Mouse (Mus musculus) embryonic facial prominence, embryonic 11.5 days (tissue): ENCODE measurements around the gene Gm9887. TPM values are rescaled to one million over a fixed set of nuclear protein-coding genes. Genes with fewer than 3 reads are reported as not detected.
A peak's percentile ranks its signal among the peaks of the same experiment; 100 is the strongest.

ENCODE experiments used
- ATAC-seq: fragments of 200-750 bp; cut with Nextera tagmentation; replicated peaks from 2 replicates; pipeline ENCODE4 v1.8.0; 2017; ENCODE audit warnings: low read depth; ENCODE audit not compliant: insufficient number of reproducible peaks, low FRiP score, low TSS enrichment
- DNase-seq: peaks from one replicate; pipeline ENCODE4 v3.0.0-alpha.2; 2015; ENCODE audit warnings: low spot score
- H3K27ac ChIP-seq: fragments of 300-500 bp; sonication (generic); replicated peaks from 2 replicates; pipeline ENCODE4 v1.5.1; 2014; ENCODE audit warnings: mild to moderate bottlenecking, low read depth, low read length, control low read depth
- H3K27me3 ChIP-seq: fragments of 300-500 bp; sonication (generic); 2 replicates; pipeline ENCODE4 v1.6.1; 2014; ENCODE audit warnings: mild to moderate bottlenecking, low read length, moderate library complexity, mixed read lengths; ENCODE audit not compliant: control insufficient read depth, insufficient read depth
- H3K36me3 ChIP-seq: fragments of 300-500 bp; sonication (generic); replicated peaks from 2 replicates; pipeline ENCODE4 v1.6.1; 2014; ENCODE audit warnings: low read depth, mild to moderate bottlenecking, low read length, moderate library complexity, mixed read lengths; ENCODE audit not compliant: control insufficient read depth, insufficient read depth
- H3K4me1 ChIP-seq: fragments of 300-500 bp; sonication (generic); 2 replicates; pipeline ENCODE4 v1.6.1; 2014; ENCODE audit warnings: low read length, mixed read lengths; ENCODE audit not compliant: control insufficient read depth, insufficient read depth
- H3K4me2 ChIP-seq: fragments of 300-500 bp; sonication (generic); 2 replicates; pipeline ENCODE4 v1.6.1; 2014; ENCODE audit warnings: low read depth, mild to moderate bottlenecking, control low read depth, low read length, moderate library complexity
- H3K4me3 ChIP-seq: fragments of 300-500 bp; sonication (generic); 2 replicates; pipeline ENCODE4 v1.5.1; 2014; ENCODE audit warnings: low read depth, low read length, control low read depth
- H3K9ac ChIP-seq: fragments of 300-500 bp; sonication (generic); replicated peaks from 2 replicates; pipeline ENCODE4 v1.6.1; 2014; ENCODE audit warnings: mild to moderate bottlenecking, control low read depth, low read length
- H3K9me3 ChIP-seq: fragments of 300-500 bp; sonication (generic); replicated peaks from 2 replicates; pipeline ENCODE4 v1.6.1; 2016; ENCODE audit warnings: mild to moderate bottlenecking, low read length, inconsistent platforms, mixed read lengths; ENCODE audit not compliant: control insufficient read depth
- WGBS: fragments of 180-500 bp; shearing (Covaris S2); extraction: QIAGEN DNeasy Blood & Tissue Kit; methylation state at CpG from one replicate; pipeline ENCODE4 v1.1.7; 2014; 5-methylcytosine and 5-hydroxymethylcytosine counted together
- microRNA-seq: library from miRNA; unstranded; fragments of <30 nt; microRNA quantifications from one replicate; pipeline ENCODE4, GENCODE M21; 2016; ENCODE audit warnings: borderline number of aligned reads
- polyA plus RNA-seq: library from polyadenylated mRNA; unstranded; fragments of >200 nt; fragmentation: Nextera tagmentation; extraction: Ambion mirVana; gene quantifications from 2 replicates; pipeline ENCODE4 v1.2.1, GENCODE M21; 2014

Gm9887 gene
- polyA plus RNA-seq, 1 experiment from 2014 or later: 1.0 TPM

DNA sequence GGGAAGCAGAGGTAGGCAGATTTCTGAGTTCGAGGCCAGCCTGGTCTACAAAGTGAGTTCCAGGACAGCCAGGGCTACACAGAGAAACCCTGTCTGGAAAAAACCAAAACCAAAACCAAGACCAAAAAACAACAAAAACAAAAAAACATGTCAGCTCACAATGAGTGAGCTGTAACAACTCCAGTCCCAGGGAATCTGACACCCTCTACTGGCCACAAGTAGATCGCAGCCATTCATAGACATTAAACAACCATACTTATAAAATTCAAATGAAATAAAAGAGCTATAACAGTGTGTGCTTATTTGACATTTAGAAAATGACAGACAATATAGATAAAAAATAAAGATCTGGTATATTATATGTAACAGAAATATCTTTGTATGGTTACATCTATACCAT, 38.7 kb downstream of the Gm9887 start:
- H3K27me3 ChIP-seq: no peaks in the 10 kb centered on the region
- H3K9me3 ChIP-seq: no peaks in the 10 kb centered on the region
- H3K36me3 ChIP-seq: no peaks in the 10 kb centered on the region; the same call in none of the 2 replicates
- ATAC-seq: no peak
- H3K4me1 ChIP-seq: no peaks in the 10 kb centered on the region
- peak; percentile 53 for DNase-seq
- WGBS: 81% methylated on average over 2 of the region's 2 CpGs
- H3K4me3 ChIP-seq: no peak overlapping the region
- H3K4me2 ChIP-seq: no peak overlapping the region
- no peak overlapping the region for H3K9ac ChIP-seq
- no peak overlapping the region for H3K27ac ChIP-seq

DNA sequence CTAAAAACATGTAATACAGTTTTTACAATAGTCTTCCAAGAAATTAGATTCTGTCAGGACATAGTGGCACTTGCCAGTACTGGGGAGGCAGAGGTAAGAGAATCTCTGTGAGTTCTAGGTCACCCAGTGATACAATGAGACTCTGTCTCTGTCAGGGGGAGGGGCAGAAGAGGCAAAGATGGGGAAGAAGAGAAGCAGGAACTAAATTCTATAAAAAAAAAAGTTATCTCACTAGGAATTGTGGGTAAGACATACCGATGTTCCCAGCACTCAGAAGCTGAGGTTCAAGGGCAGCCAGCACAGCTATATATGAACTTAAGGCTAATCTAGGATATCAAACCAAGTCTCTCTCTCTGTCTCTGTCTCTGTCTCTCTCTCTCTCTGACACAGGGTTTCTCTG, 40.1 kb downstream of the Gm9887 start:
- no peak overlapping the region for H3K9ac ChIP-seq
- no peak for DNase-seq
- no peaks in the 10 kb centered on the region for H3K4me1 ChIP-seq
- WGBS: 90% methylated on average over 1 of the region's 1 CpGs
- H3K27me3 ChIP-seq: no peaks in the 10 kb centered on the region
- no peak overlapping the region for H3K27ac ChIP-seq
- no peaks in the 10 kb centered on the region for H3K9me3 ChIP-seq
- ATAC-seq: no peak
- no peak overlapping the region for H3K4me2 ChIP-seq
- no peaks in the 10 kb centered on the region; the same call in none of the 2 replicates for H3K36me3 ChIP-seq
- H3K4me3 ChIP-seq: no peak overlapping the region

DNA sequence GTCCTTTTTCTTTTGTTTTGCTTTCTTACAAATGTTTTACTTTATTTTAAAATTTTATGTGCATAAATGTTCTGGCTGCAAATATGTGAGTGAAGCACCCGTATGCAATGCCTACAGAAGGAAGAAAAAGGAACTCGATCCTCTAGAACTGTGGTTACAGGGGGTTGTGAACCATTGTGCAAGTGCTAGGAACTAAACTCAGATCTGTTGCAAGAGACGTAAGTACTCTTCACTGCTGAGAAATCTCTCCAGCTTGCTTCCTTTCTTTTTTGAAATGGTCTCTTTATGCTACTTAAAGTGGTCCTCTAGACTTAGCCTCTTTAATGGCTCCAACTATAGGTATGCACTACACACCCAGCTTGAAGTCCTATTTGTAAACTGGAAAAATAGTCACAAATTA, 41.1 kb downstream of the Gm9887 start:
- no peak for DNase-seq
- H3K27ac ChIP-seq: no peak overlapping the region
- no peak for ATAC-seq
- H3K4me1 ChIP-seq: no peaks in the 10 kb centered on the region
- H3K36me3 ChIP-seq: no peaks in the 10 kb centered on the region; the same call in none of the 2 replicates
- no peaks in the 10 kb centered on the region for H3K27me3 ChIP-seq
- H3K4me3 ChIP-seq: no peak overlapping the region
- no peak overlapping the region for H3K4me2 ChIP-seq
- WGBS: 89% methylated on average over 3 of the region's 3 CpGs
- no peaks in the 10 kb centered on the region for H3K9me3 ChIP-seq
- no peak overlapping the region for H3K9ac ChIP-seq

Small RNA genes within 50 kb of the gene (microRNA-seq; reads per million reads assigned to microRNA genes)
- gene Gm47299 (not detected), gene Gm47305 (not detected)

Other genes with a start within 250 kb of the Gm9887 start
- 1,323 and 1,416 TPM in 2 replicates for gene Rps29, start 213.3 kb downstream of the Gm9887 start, polyA plus RNA-seq
- gene Lrr1, start 203.6 kb downstream of the Gm9887 start, polyA plus RNA-seq: 26.4 and 33.6 TPM in 2 replicates
- 503 and 536 TPM in 2 replicates for gene Rpl36al, start 188.4 kb downstream of the Gm9887 start, polyA plus RNA-seq
- 37.7 and 39.5 TPM in 2 replicates for gene Mgat2, start 188.3 kb downstream of the Gm9887 start, polyA plus RNA-seq
- 42.9 and 43.7 TPM in 2 replicates for gene Gm49383, start 175.4 kb downstream of the Gm9887 start, polyA plus RNA-seq
- gene Dnaaf2, start 174.0 kb downstream of the Gm9887 start, polyA plus RNA-seq: 11.5 and 13.1 TPM in 2 replicates
- 42.7 and 46.3 TPM in 2 replicates for gene Gm49384, start 168.2 kb downstream of the Gm9887 start, polyA plus RNA-seq
- gene Pole2, start 144.3 kb downstream of the Gm9887 start, polyA plus RNA-seq: 30.6 and 36.5 TPM in 2 replicates
- gene Klhdc1, start 131.3 kb downstream of the Gm9887 start, polyA plus RNA-seq: 3.4 and 4.6 TPM in 2 replicates
- gene Klhdc2, start 75.8 kb downstream of the Gm9887 start, polyA plus RNA-seq: 235 and 241 TPM in 2 replicates
- gene Nemf, start 15.3 kb downstream of the Gm9887 start, polyA plus RNA-seq: 77.4 and 89.8 TPM in 2 replicates
- gene Arf6, start 308 bp downstream of the Gm9887 start, polyA plus RNA-seq: 53.7 and 56.4 TPM in 2 replicates
- gene Vcpkmt, start 210.6 kb upstream of the Gm9887 start, polyA plus RNA-seq: 29.9 and 34.7 TPM in 2 replicates